Mouse (Mus musculus): ENCODE results near the gene Rhbdl1.

- TF ChIP-seq CTCF (IDR thresholded peaks at IDR 0.05; ENCODE audit: low read depth, low read length) (no peak), POLR2AphosphoS5 (IDR thresholded peaks at IDR 0.05; ENCODE audit: insufficient replicate concordance, low read depth, low read length) (no peak), GATA2 (IDR thresholded peaks at IDR 0.05; ENCODE audit: borderline replicate concordance, low read depth, low read length) (no peak), TAL1 (conservative IDR thresholded peaks at IDR 0.05; ENCODE audit: low read depth, low read length) (no peak)
These were observed 44.5 kb downstream of the Rhbdl1 start, which contains the start of gene Fam173a for GRCm38 (mm10) chr17:25792615-25793014.
